Mouse (Mus musculus) macrophage (primary cell): Measurements from ENCODE around the gene Cep128. TPM values are rescaled to one million over a fixed set of nuclear protein-coding genes. Genes with fewer than 3 reads are reported as not detected.
"Not testable (repeated sequence)": the region's sequence is repeated elsewhere in the genome, so short reads cannot be mapped to it uniquely, and the experiment has no call there.

ENCODE experiments used
- H3K27ac ChIP-seq: fragments of 350-480 bp; formaldehyde crosslinking; 2 replicates; pipeline ENCODE4 v1.9.0; 2021
- H3K36me3 ChIP-seq: fragments of 350-480 bp; formaldehyde crosslinking; 2 replicates; pipeline ENCODE4 v1.9.0; 2021; ENCODE audit errors: inconsistent target
- H3K4me3 ChIP-seq: fragments of 350-480 bp; formaldehyde crosslinking; 2 replicates; pipeline ENCODE4 v1.9.0; 2021; ENCODE audit errors: inconsistent target
- H3K79me2 ChIP-seq: fragments of 350-480 bp; formaldehyde crosslinking; 2 replicates; pipeline ENCODE4 v1.9.0; 2021; ENCODE audit errors: inconsistent target
- WGBS: methylation state at CpG from one replicate; pipeline ENCODE4 v1.1.7; 2026; ENCODE audit warnings: inconsistent platforms; ENCODE audit not compliant: missing documents; 5-methylcytosine and 5-hydroxymethylcytosine counted together
- polyA plus RNA-seq: library from polyadenylated mRNA; stranded (reverse); fragments of 250-400 nt; gene quantifications from 3 replicates; pipeline ENCODE4 v1.2.4, GENCODE M21; 2018; ENCODE audit warnings: inconsistent platforms

Cep128 gene
- polyA plus RNA-seq, 1 experiment from 2014 or later = 17.9 TPM

GRCm38 (mm10) chr12:91027681-91028080, 356.5 kb downstream of the Cep128 start:
- Histone ChIP-seq H3K36me3 (no peaks in the 10 kb centered on the region), H3K79me2 (no peaks in the 10 kb centered on the region), H3K27ac (no peak overlapping the region), H3K4me3 (no peak overlapping the region)
- WGBS = 98% methylated on average over 9 of the region's 9 CpGs

GRCm38 (mm10) chr12:91027100-91027499, 357.1 kb downstream of the Cep128 start:
- 94% methylated on average over 4 of the region's 4 CpGs for WGBS
- no peak overlapping the region for H3K27ac ChIP-seq
- H3K79me2 ChIP-seq = no peaks in the 10 kb centered on the region
- H3K36me3 ChIP-seq = no peaks in the 10 kb centered on the region
- H3K4me3 ChIP-seq = no peak overlapping the region

GRCm38 (mm10) chr12:91015075-91015474, 369.1 kb downstream of the Cep128 start:
- 98% methylated on average over 6 of the region's 6 CpGs for WGBS

GRCm38 (mm10) chr12:91013043-91013442, 371.2 kb downstream of the Cep128 start:
- Histone ChIP-seq H3K36me3 (no peaks in the 10 kb centered on the region), H3K4me3 (no peak overlapping the region), H3K27ac (no peak overlapping the region), H3K79me2 (no peaks in the 10 kb centered on the region)
- 93% methylated on average over 6 of the region's 6 CpGs for WGBS

More at GRCm38 (mm10) chr12:91015075-91015474, 369.1 kb downstream of the Cep128 start:
- no peaks in the 10 kb centered on the region for H3K79me2 ChIP-seq
- H3K27ac ChIP-seq = no peak overlapping the region
- H3K36me3 ChIP-seq = no peaks in the 10 kb centered on the region
- H3K4me3 ChIP-seq = no peak overlapping the region

GRCm38 (mm10) chr12:91012184-91012583, 372.0 kb downstream of the Cep128 start:
- no peak overlapping the region for H3K27ac ChIP-seq
- H3K4me3 ChIP-seq = no peak overlapping the region
- no peaks in the 10 kb centered on the region for H3K79me2 ChIP-seq
- WGBS = 72% methylated on average over 4 of the region's 4 CpGs
- H3K36me3 ChIP-seq = no peaks in the 10 kb centered on the region

GRCm38 (mm10) chr12:91008736-91009135, 375.5 kb downstream of the Cep128 start:
- H3K27ac ChIP-seq = no peak overlapping the region
- H3K36me3 ChIP-seq = no peaks in the 10 kb centered on the region
- WGBS = 87% methylated on average over 5 of the region's 5 CpGs
- H3K79me2 ChIP-seq = no peaks in the 10 kb centered on the region
- H3K4me3 ChIP-seq = no peak overlapping the region

- Histone ChIP-seq H3K79me2 (no peaks in the 10 kb centered on the region), H3K36me3 (no peaks in the 10 kb centered on the region), H3K27ac (no peak overlapping the region), H3K4me3 (no peak overlapping the region)
- WGBS = 10% methylated on average over 3 of the region's 3 CpGs
Observed at GRCm38 (mm10) chr12:91008170-91008569, 376.0 kb downstream of the Cep128 start.

GRCm38 (mm10) chr12:90997539-90997938, 386.7 kb downstream of the Cep128 start:
- no peak overlapping the region for H3K4me3 ChIP-seq
- H3K27ac ChIP-seq = no peak overlapping the region
- no peaks in the 10 kb centered on the region for H3K79me2 ChIP-seq
- 95% methylated on average over 4 of the region's 4 CpGs for whole genome bisulfite sequencing
- H3K36me3 ChIP-seq = no peaks in the 10 kb centered on the region

- no peak overlapping the region for H3K27ac ChIP-seq
- H3K36me3 ChIP-seq = no peaks in the 10 kb centered on the region
- no peak overlapping the region for H3K4me3 ChIP-seq
- no peaks in the 10 kb centered on the region for H3K79me2 ChIP-seq
- 96% methylated on average over 2 of the region's 2 CpGs for WGBS
Observed at GRCm38 (mm10) chr12:90993331-90993730, 390.9 kb downstream of the Cep128 start.

GRCm38 (mm10) chr12:90987782-90988181, 396.4 kb downstream of the Cep128 start:
- Histone ChIP-seq H3K27ac (no peak overlapping the region), H3K4me3 (no peak overlapping the region), H3K79me2 (no peaks in the 10 kb centered on the region), H3K36me3 (no peaks in the 10 kb centered on the region)
- WGBS = 89% methylated on average over 2 of the region's 2 CpGs

GRCm38 (mm10) chr12:90987259-90987658, 396.9 kb downstream of the Cep128 start:
- H3K36me3 ChIP-seq = no peaks in the 10 kb centered on the region
- WGBS = 91% methylated on average over 6 of the region's 6 CpGs
- no peaks in the 10 kb centered on the region for H3K79me2 ChIP-seq
- no peak overlapping the region for H3K27ac ChIP-seq
- no peak overlapping the region for H3K4me3 ChIP-seq

GRCm38 (mm10) chr12:90982018-90982417, 402.2 kb downstream of the Cep128 start:
- Histone ChIP-seq H3K79me2 (no peaks in the 10 kb centered on the region), H3K27ac (no peak overlapping the region), H3K4me3 (no peak overlapping the region), H3K36me3 (no peaks in the 10 kb centered on the region)
- WGBS = 82% methylated on average over 3 of the region's 4 CpGs

GRCm38 (mm10) chr12:90976406-90976805, 407.8 kb downstream of the Cep128 start:
- not testable (repeated sequence) for H3K79me2 ChIP-seq, H3K27ac ChIP-seq, H3K36me3 ChIP-seq, H3K4me3 ChIP-seq
- 87% methylated on average over 9 of the region's 9 CpGs for WGBS

GRCm38 (mm10) chr12:90975429-90975828, 408.8 kb downstream of the Cep128 start:
- H3K27ac ChIP-seq = no peak overlapping the region
- H3K79me2 ChIP-seq = no peaks in the 10 kb centered on the region
- H3K4me3 ChIP-seq = no peak overlapping the region
- no peaks in the 10 kb centered on the region for H3K36me3 ChIP-seq
- WGBS = 22% methylated on average over 2 of the region's 2 CpGs

GRCm38 (mm10) chr12:90971156-90971555, 413.1 kb downstream of the Cep128 start:
- Histone ChIP-seq H3K27ac (no peak overlapping the region), H3K4me3 (no peak overlapping the region), H3K36me3 (no peaks in the 10 kb centered on the region), H3K79me2 (no peaks in the 10 kb centered on the region)
- WGBS = 94% methylated on average over 3 of the region's 3 CpGs

GRCm38 (mm10) chr12:90961386-90962017, 422.7 kb downstream of the Cep128 start:
- Histone ChIP-seq H3K79me2 (no peaks in the 10 kb centered on the region), H3K27ac (no peak overlapping the region)
- 75% methylated on average over 5 of the region's 5 CpGs for WGBS

More at GRCm38 (mm10) chr12:90961386-90962017, 422.7 kb downstream of the Cep128 start:
- Histone ChIP-seq H3K4me3 (no peak overlapping the region), H3K36me3 (no peaks in the 10 kb centered on the region)
